Mouse (Mus musculus): ENCODE measurements at regions not wholly inside any gene's neighbourhood (a gene's known extent, or its start where the extent isn't known, plus 50 kb on each side); places are given as distances from the start of the nearest gene placed in this dataset.

GRCm38 (mm10) chr2:72628626-72629470, 152.9 kb downstream of the Cdca7 start:
- DNase-seq (ENCODE audit: extremely low read depth): no peak
- Histone ChIP-seq H3K9me3 (replicated peaks; ENCODE audit: low read length) (no peaks in the 10 kb centered on the region), H3K36me3 (replicated peaks in 1 of 2; ENCODE audit: control insufficient read depth in 1 of 2, insufficient read depth in 1 of 2, low read length in 1 of 2) (no peaks in the 10 kb centered on the region), H3K9ac (ENCODE audit: insufficient read depth, low read depth) (no peak overlapping the region), H3K4me1 (ENCODE audit: control insufficient read depth in 1 of 2, insufficient read depth in 2 of 2) (0 out of 4 replicates have a peak, but pooled peaks cover 0 to 6% of the 10 kb centered on the region in 2 experiments), H3K4me2 (ENCODE audit: insufficient read depth, low read depth, poor library complexity, severe bottlenecking) (no peak overlapping the region), H3K79me2 (replicated peaks; ENCODE audit: control insufficient read depth, extremely low read depth, insufficient read depth, poor library complexity, severe bottlenecking) (no peaks in the 10 kb centered on the region), H3K4me3 (replicated peaks in 1 of 3; ENCODE audit: low read depth in 2 of 3, low read length in 2 of 3, poor library complexity in 1 of 3) (no peak overlapping the region), H3K27ac (ENCODE audit: insufficient read depth, low read depth) (no peak overlapping the region), H3K27me3 (replicated peaks) (no peaks in the 10 kb centered on the region)
- dilution Hi-C loops (cut with MboI; ENCODE audit: extremely low pct_ligation_motif_present, extremely low pct_unique_long_range_greater_than_20kb, low sequenced_read_pairs) (no loop called here), in situ Hi-C loops (cut with MboI; ENCODE audit: low pct_ligation_motif_present, low pct_unique_long_range_greater_than_20kb, low sequenced_read_pairs) (loop anchor here (25.0 kb wide), 1 partner anchor 658 kb away; no protein-coding TSS in a partner anchor)
- no peak for TF ChIP-seq USF2 (conservative IDR thresholded peaks at IDR 0.05; ENCODE audit: low read depth, low read length)
- TF ChIP-seq EP300 (IDR thresholded peaks at IDR 0.05; ENCODE audit: low read length): no peak
- TF ChIP-seq E2F4 (IDR thresholded peaks at IDR 0.05; ENCODE audit: insufficient replicate concordance, low read depth, low read length): no peak
- no peak for TF ChIP-seq IRF4 (IDR thresholded peaks at IDR 0.05; ENCODE audit: low read depth, low read length)
- TF ChIP-seq ZKSCAN1 (IDR thresholded peaks at IDR 0.05; ENCODE audit: borderline replicate concordance, low read depth, low read length): no peak
- no peak for TF ChIP-seq MYC (IDR thresholded peaks at IDR 0.05; ENCODE audit: low read depth, low read length)
- TF ChIP-seq JUN (IDR thresholded peaks at IDR 0.05; ENCODE audit: insufficient read depth, low read depth, low read length): no peak
- no peak for TF ChIP-seq KAT2A (IDR thresholded peaks at IDR 0.05; ENCODE audit: insufficient replicate concordance, low read length)
- no peak for TF ChIP-seq NRF1 (IDR thresholded peaks at IDR 0.05; ENCODE audit: low read depth, low read length)
- no peak for TF ChIP-seq RAD21 (IDR thresholded peaks at IDR 0.05; ENCODE audit: low read depth, low read length)

GRCm38 (mm10) chr2:72629691-72630461, 153.9 kb downstream of the Cdca7 start:
- Histone ChIP-seq H3K9ac (ENCODE audit: insufficient read depth, low read depth) (no peak overlapping the region), H3K79me2 (replicated peaks; ENCODE audit: control insufficient read depth, extremely low read depth, insufficient read depth, poor library complexity, severe bottlenecking) (no peaks in the 10 kb centered on the region), H3K4me1 (ENCODE audit: control insufficient read depth in 1 of 2, insufficient read depth in 2 of 2) (0 out of 4 replicates have a peak, but pooled peaks cover 0 to 6% of the 10 kb centered on the region in 2 experiments), H3K27me3 (replicated peaks) (no peaks in the 10 kb centered on the region), H3K9me3 (replicated peaks; ENCODE audit: low read length) (no peaks in the 10 kb centered on the region), H3K36me3 (replicated peaks in 1 of 2; ENCODE audit: control insufficient read depth in 1 of 2, insufficient read depth in 1 of 2, low read length in 1 of 2) (no peaks in the 10 kb centered on the region), H3K4me2 (ENCODE audit: insufficient read depth, low read depth, poor library complexity, severe bottlenecking) (no peak overlapping the region), H3K27ac (ENCODE audit: insufficient read depth, low read depth) (no peak overlapping the region), H3K4me3 (replicated peaks in 1 of 3; ENCODE audit: low read depth in 2 of 3, low read length in 2 of 3, poor library complexity in 1 of 3) (no peak overlapping the region)
- DNase-seq (ENCODE audit: extremely low read depth): no peak
- TF ChIP-seq CHD2 (IDR thresholded peaks at IDR 0.05; ENCODE audit: low read length) (no peak), MEF2A (IDR thresholded peaks at IDR 0.05; ENCODE audit: borderline replicate concordance, low read depth, low read length) (no peak), MAX (IDR thresholded peaks at IDR 0.05; ENCODE audit: low read length) (no peak), ZKSCAN1 (IDR thresholded peaks at IDR 0.05; ENCODE audit: borderline replicate concordance, low read depth, low read length) (no peak), EP300 (IDR thresholded peaks at IDR 0.05; ENCODE audit: low read length) (no peak), TCF12 (IDR thresholded peaks at IDR 0.05; ENCODE audit: low read depth, low read length) (no peak), SMC3 (IDR thresholded peaks at IDR 0.05; ENCODE audit: low read depth, low read length) (no peak), PAX5 (IDR thresholded peaks at IDR 0.05; ENCODE audit: low read length) (no peak), ZMIZ1 (IDR thresholded peaks at IDR 0.05; ENCODE audit: low read depth, low read length) (no peak), BHLHE40 (IDR thresholded peaks at IDR 0.05; ENCODE audit: low read depth, low read length) (no peak), RAD21 (IDR thresholded peaks at IDR 0.05; ENCODE audit: low read depth, low read length) (no peak), GABPA (IDR thresholded peaks at IDR 0.05; ENCODE audit: insufficient replicate concordance, low read depth, low read length) (no peak), KAT2A (IDR thresholded peaks at IDR 0.05; ENCODE audit: insufficient replicate concordance, low read length) (no peak), USF2 (conservative IDR thresholded peaks at IDR 0.05; ENCODE audit: low read depth, low read length) (no peak), E2F4 (IDR thresholded peaks at IDR 0.05; ENCODE audit: insufficient replicate concordance, low read depth, low read length) (no peak), POLR2AphosphoS2 (IDR thresholded peaks at IDR 0.05; ENCODE audit: low read depth, low read length) (no peak), UBTF (IDR thresholded peaks at IDR 0.05; ENCODE audit: low read depth, low read length) (no peak)
- in situ Hi-C loops (cut with MboI; ENCODE audit: low pct_ligation_motif_present, low pct_unique_long_range_greater_than_20kb, low sequenced_read_pairs) (loop anchor here (25.0 kb wide), 1 partner anchor 657 kb away; no protein-coding TSS in a partner anchor), dilution Hi-C loops (cut with MboI; ENCODE audit: extremely low pct_ligation_motif_present, extremely low pct_unique_long_range_greater_than_20kb, low sequenced_read_pairs) (no loop called here)
